Mouse (Mus musculus) midbrain, embryonic 16.5 days (tissue): ENCODE measurements around the gene Tmem237. TPM values are rescaled to one million over a fixed set of nuclear protein-coding genes. Genes with fewer than 3 reads are reported as not detected.

Source experiments
- ATAC-seq: fragments of 200-750 bp; cut with Nextera tagmentation; 2 replicates; pipeline ENCODE4 v1.8.0; 2017; ENCODE audit warnings: moderate TSS enrichment
- H3K27ac ChIP-seq: fragments of 300-500 bp; sonication (generic); 2 replicates; pipeline ENCODE4 v1.5.1; 2014; ENCODE audit warnings: mild to moderate bottlenecking, low read length, mixed read lengths
- H3K27me3 ChIP-seq: fragments of 300-500 bp; sonication (generic); 2 replicates; pipeline ENCODE4 v1.6.1; 2014; ENCODE audit warnings: low read depth, low read length, mixed read lengths; ENCODE audit not compliant: control insufficient read depth, insufficient read depth
- H3K36me3 ChIP-seq: fragments of 300-500 bp; sonication (generic); 2 replicates; pipeline ENCODE4 v1.6.1; 2014; ENCODE audit warnings: mild to moderate bottlenecking, low read length, moderate library complexity, mixed read lengths; ENCODE audit not compliant: control insufficient read depth, insufficient read depth
- H3K4me1 ChIP-seq: fragments of 300-500 bp; sonication (generic); 2 replicates; pipeline ENCODE4 v1.6.1; 2014; ENCODE audit warnings: mild to moderate bottlenecking, low read length, mixed read lengths; ENCODE audit not compliant: control insufficient read depth, insufficient read depth
- H3K4me2 ChIP-seq: fragments of 300-500 bp; sonication (generic); 2 replicates; pipeline ENCODE4 v1.6.1; 2014; ENCODE audit warnings: mild to moderate bottlenecking, low read length, mixed read lengths
- H3K4me3 ChIP-seq: fragments of 300-500 bp; sonication (generic); 2 replicates; pipeline ENCODE4 v1.5.1; 2014; ENCODE audit warnings: low read depth, mild to moderate bottlenecking, low read length, moderate library complexity, mixed read lengths
- H3K9ac ChIP-seq: fragments of 300-500 bp; sonication (generic); 2 replicates; pipeline ENCODE4 v1.6.1; 2014; ENCODE audit warnings: low read depth, low read length, mixed read lengths
- H3K9me3 ChIP-seq: fragments of 300-500 bp; sonication (generic); replicated peaks from 2 replicates; pipeline ENCODE4 v1.6.1; 2014; ENCODE audit warnings: mild to moderate bottlenecking, low read length, mixed read lengths; ENCODE audit not compliant: control insufficient read depth, poor library complexity, severe bottlenecking
- WGBS: fragments of 180-500 bp; shearing (Covaris S2); extraction: QIAGEN DNeasy Blood & Tissue Kit; methylation state at CpG from one replicate; pipeline ENCODE4 v1.1.7; 2014; 5-methylcytosine and 5-hydroxymethylcytosine counted together
- polyA plus RNA-seq: library from polyadenylated mRNA; unstranded; fragments of >200 nt; fragmentation: Nextera tagmentation; extraction: Ambion mirVana; gene quantifications from 2 replicates; pipeline ENCODE4 v1.2.1, GENCODE M21; 2015

The Tmem237 gene
- polyA plus RNA-seq, 1 experiment from 2014 or later, result 49.9 TPM

DNA sequence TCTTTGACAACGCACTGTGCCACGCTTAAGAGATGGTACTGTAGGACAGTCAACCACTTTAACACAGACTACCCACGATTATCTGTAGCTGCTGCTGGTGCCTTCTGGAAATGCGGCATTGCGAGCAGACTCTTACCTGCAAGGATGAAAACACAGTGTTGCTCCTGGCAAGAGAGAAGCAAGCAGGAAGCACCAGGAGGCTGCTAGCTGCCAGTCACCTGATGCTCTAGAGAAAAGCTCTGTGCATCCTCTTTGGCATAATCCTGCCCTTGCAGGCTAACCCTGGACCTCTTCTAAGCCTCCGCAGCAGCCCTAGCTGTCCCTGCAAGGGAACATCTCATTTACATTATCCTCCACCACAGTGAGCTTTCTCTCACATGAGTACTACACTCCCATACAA lies 41.2 kb upstream of the Tmem237 start:
- no peak overlapping the region for H3K4me2 ChIP-seq
- no peaks in the 10 kb centered on the region for H3K4me1 ChIP-seq
- 63% methylated on average over 6 of the region's 6 CpGs for WGBS
- no peak overlapping the region for H3K4me3 ChIP-seq
- no peak overlapping the region for H3K9ac ChIP-seq
- no peaks in the 10 kb centered on the region for H3K27me3 ChIP-seq
- no peak overlapping the region for H3K27ac ChIP-seq
- peaks cover 4% of the 10 kb centered on the region for H3K36me3 ChIP-seq
- H3K9me3 ChIP-seq, result no peaks in the 10 kb centered on the region
- ATAC-seq, result no peak

DNA sequence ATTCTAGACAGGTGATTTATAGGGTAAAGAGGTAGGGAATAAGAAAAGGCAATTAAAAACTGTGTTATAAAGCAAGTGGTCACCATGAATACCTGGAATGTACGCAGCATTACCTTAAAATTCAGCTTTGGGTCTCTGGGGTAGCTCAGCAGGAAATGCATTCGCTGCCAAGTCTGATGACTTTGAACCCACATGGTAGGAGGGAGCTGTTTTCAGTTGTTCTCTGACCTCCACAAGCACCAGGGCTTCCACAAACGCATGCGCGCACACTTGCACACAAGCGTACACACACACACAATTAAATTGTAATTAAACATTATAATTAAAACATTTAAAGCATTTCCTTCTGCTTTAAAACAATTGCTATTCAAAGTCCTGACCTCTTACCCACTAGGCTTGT lies 40.7 kb upstream of the Tmem237 start:
- H3K4me1 ChIP-seq, result no peaks in the 10 kb centered on the region
- no peak overlapping the region for H3K9ac ChIP-seq
- H3K4me3 ChIP-seq, result no peak overlapping the region

DNA sequence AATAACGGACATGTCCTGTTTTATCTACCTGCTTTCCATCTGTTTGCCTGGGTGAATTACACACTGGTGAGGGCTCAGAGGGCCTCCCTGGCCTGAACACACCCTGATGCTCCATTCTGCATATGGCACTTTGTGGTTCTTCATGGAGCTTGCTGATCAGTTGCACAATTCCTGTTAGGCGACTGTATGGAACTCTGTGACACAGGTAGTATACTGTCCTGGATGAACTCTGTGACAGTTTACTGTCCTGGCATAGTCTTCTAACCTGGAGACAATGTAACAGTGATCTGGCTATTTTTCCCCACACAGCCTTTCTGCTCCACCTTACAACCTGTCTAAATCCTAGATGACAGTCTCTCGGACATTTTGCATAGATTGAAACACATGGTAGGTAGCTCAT lies 38.9 kb upstream of the Tmem237 start:
- H3K9ac ChIP-seq, result no peak overlapping the region
- no peak for ATAC-seq
- WGBS, result 89% methylated on average over 3 of the region's 3 CpGs

More for the DNA sequence above, 40.7 kb upstream of the Tmem237 start:
- Histone ChIP-seq H3K4me2 (no peak overlapping the region), H3K27ac (no peak overlapping the region), H3K27me3 (no peaks in the 10 kb centered on the region), H3K36me3 (peaks cover 4% of the 10 kb centered on the region), H3K9me3 (no peaks in the 10 kb centered on the region)
- no peak for ATAC-seq
- WGBS, result 86% methylated on average over 6 of the region's 6 CpGs

DNA sequence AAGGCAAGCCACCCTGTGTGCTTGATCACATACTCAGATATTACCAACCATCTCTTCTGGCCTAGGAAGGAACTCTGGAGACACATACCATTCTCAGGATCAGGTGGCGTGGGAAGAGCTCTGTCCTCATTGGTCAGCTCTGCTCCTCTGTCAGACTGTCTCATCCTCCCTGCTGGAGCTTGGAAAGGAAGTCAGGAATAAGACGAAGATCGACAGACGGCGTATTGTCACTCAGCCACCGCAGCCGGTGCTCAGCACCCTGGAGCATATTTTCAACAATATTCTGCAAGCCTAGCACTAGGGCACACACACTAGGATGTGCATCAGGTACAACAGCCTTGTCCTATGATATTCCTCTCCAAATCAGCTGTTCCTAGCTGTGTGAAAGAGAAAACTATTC lies 38.3 kb upstream of the Tmem237 start:
- no peak overlapping the region for H3K27ac ChIP-seq
- no peak overlapping the region for H3K4me2 ChIP-seq
- no peak for ATAC-seq
- no peak overlapping the region for H3K4me3 ChIP-seq
- H3K9ac ChIP-seq, result no peak overlapping the region
- H3K4me1 ChIP-seq, result no peaks in the 10 kb centered on the region
- 85% methylated on average over 7 of the region's 7 CpGs for whole genome bisulfite sequencing
- no peaks in the 10 kb centered on the region for H3K27me3 ChIP-seq
- H3K9me3 ChIP-seq, result no peaks in the 10 kb centered on the region
- peaks cover 4% of the 10 kb centered on the region for H3K36me3 ChIP-seq

More for the DNA sequence above, 38.9 kb upstream of the Tmem237 start:
- Histone ChIP-seq H3K4me1 (no peaks in the 10 kb centered on the region), H3K4me3 (no peak overlapping the region), H3K27ac (no peak overlapping the region), H3K27me3 (no peaks in the 10 kb centered on the region), H3K36me3 (peaks cover 4% of the 10 kb centered on the region), H3K4me2 (no peak overlapping the region), H3K9me3 (no peaks in the 10 kb centered on the region)

DNA sequence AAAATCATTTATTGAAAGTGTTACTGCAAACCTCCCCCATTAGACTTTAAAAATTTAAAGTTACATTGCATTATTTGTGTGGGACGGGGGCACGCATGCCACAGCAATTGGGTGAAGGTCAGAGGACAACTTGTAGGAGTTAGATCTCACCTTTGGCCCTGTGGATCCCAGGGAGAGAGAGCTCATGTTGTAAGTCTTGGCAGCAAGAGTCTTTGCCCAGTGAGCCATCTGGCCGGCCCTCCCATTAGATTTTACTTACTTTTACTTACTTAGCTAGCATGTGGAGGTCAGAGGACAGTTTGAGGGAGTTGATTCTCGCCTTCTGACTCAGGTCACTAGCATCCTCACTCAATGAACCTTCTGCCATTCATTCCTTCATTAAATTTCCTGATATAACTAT lies 37.6 kb upstream of the Tmem237 start:
- H3K27ac ChIP-seq, result no peak overlapping the region
- H3K27me3 ChIP-seq, result no peaks in the 10 kb centered on the region
- 91% methylated on average over 4 of the region's 4 CpGs for WGBS
- H3K4me2 ChIP-seq, result no peak overlapping the region
- H3K9ac ChIP-seq, result no peak overlapping the region
- peaks cover under 1% of the 10 kb centered on the region; the same call in 1 of the 2 replicates for H3K36me3 ChIP-seq
- H3K4me1 ChIP-seq, result no peaks in the 10 kb centered on the region
- no peak for ATAC-seq
- H3K4me3 ChIP-seq, result no peak overlapping the region
- H3K9me3 ChIP-seq, result no peaks in the 10 kb centered on the region

DNA sequence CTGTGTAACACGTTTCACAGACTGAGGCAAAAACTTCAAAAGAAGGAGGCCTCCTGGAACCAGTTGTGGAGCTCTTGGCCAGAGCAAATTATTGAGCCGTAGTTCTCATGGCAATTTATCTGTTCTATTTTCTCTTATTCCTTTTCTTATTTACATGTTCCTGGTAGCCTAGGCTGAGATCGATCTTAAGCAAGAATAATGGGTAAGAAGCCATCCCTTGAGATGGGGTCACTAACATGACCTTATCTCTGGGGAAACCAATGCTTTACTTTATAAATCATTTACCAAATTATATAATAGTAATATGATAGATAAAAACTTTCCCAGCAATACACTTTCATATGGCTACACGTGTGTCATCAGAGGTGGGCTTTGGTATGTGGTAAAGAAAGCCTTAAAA lies 32.1 kb upstream of the Tmem237 start:
- no peak overlapping the region for H3K4me2 ChIP-seq
- no peak overlapping the region for H3K27ac ChIP-seq
- no peak overlapping the region for H3K4me3 ChIP-seq
- H3K4me1 ChIP-seq, result no peaks in the 10 kb centered on the region
- no peaks in the 10 kb centered on the region for H3K9me3 ChIP-seq
- no peak overlapping the region for H3K9ac ChIP-seq
- no peaks in the 10 kb centered on the region for H3K36me3 ChIP-seq
- ATAC-seq, result no peak
- H3K27me3 ChIP-seq, result no peaks in the 10 kb centered on the region
- WGBS, result 71% methylated on average over 4 of the region's 4 CpGs

DNA sequence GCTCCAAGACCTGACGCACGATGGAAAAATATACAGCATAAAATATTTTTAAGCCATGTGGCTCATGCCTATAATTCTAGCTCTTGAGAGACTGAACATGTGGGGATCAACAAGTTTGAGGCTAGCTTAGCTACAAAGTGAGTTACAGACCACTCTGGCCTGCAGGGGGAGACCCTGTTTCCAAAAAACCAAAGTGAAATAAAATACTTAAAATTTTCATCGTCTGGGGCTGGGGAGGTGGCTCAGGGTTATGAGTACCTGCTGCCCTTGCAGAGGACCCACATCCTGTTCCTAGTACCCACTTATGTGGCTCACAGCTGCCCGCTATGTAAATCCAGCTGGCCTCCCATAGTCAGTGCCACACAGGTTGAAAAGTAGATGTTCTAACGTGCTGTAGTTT lies 30.3 kb upstream of the Tmem237 start:
- Histone ChIP-seq H3K36me3 (no peaks in the 10 kb centered on the region), H3K27me3 (no peaks in the 10 kb centered on the region), H3K27ac (no peak overlapping the region), H3K9me3 (no peaks in the 10 kb centered on the region), H3K9ac (no peak overlapping the region), H3K4me3 (no peak overlapping the region), H3K4me1 (no peaks in the 10 kb centered on the region), H3K4me2 (no peak overlapping the region)
- no peak for ATAC-seq
- WGBS, result 77% methylated on average over 5 of the region's 5 CpGs

DNA sequence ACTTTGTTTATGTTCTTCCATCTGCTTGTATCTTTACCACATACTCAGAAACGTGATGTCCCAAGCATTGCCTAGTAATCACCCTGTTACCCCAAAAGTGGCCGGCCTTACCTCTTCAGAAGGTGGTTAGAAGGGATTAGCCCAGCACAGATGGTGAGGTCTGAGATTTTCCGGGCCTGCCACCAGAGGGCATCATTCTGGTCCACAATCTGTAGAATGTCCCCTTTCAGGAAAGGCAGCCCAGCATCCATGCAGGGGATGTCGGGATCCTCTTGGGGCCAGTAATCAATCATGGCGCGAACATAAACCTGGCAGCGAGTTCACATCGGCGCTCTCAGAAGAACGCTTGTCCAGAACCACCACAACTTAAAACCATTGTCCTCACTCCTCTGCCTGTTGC lies 24.3 kb upstream of the Tmem237 start:
- no peaks in the 10 kb centered on the region for H3K27me3 ChIP-seq
- no peak overlapping the region for H3K27ac ChIP-seq
- no peaks in the 10 kb centered on the region for H3K4me1 ChIP-seq
- no peak overlapping the region for H3K9ac ChIP-seq
- no peak overlapping the region for H3K4me2 ChIP-seq
- H3K4me3 ChIP-seq, result no peak overlapping the region
- H3K9me3 ChIP-seq, result no peaks in the 10 kb centered on the region
- no peak for ATAC-seq
- no peaks in the 10 kb centered on the region for H3K36me3 ChIP-seq
- WGBS, result 79% methylated on average over 10 of the region's 10 CpGs

DNA sequence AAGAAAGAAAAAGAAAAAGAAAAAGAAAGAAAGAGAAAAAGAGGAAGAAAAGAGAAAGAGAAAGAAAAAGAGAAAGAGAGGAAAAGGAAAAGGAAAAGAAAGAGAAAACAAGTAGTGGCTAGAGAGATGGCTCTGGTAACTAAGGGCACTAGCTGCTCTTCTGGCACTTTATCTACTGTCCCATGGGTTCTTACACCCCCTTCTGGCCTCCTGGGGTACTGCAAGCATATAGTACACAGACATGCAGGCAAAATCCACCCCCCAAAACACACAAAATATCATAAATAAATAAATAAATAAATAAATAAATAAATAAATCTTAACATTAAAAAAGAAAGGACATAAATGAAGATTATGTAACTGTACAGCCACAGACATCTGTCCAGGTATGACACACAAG lies 22.6 kb upstream of the Tmem237 start:
- ATAC-seq, result no peak
- Histone ChIP-seq H3K36me3 (no peaks in the 10 kb centered on the region), H3K27me3 (no peaks in the 10 kb centered on the region), H3K27ac (no peak overlapping the region), H3K9me3 (no peaks in the 10 kb centered on the region), H3K4me2 (no peak overlapping the region), H3K4me1 (no peaks in the 10 kb centered on the region), H3K4me3 (no peak overlapping the region), H3K9ac (no peak overlapping the region)

DNA sequence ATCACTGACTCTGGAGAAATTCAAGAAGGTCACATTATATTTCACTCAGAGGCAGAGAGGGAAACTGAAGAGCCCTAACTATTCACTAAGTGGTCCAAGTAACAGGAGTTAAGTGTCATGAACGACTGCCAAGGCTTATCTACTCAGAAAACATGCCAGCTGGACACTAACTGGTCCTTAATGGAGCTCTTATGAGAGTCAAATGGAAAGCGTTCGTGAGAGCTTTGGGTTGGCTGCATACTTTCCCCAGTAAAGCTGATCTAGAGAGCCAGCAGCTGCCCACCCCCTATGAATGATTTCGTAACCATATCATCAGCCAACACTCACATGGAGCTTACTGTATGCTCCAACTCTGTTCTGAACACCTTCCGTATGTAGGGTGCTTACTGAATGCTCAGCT lies 14.2 kb upstream of the Tmem237 start:
- 71% methylated on average over 5 of the region's 5 CpGs for WGBS
- no peak overlapping the region for H3K4me3 ChIP-seq
- H3K27me3 ChIP-seq, result no peaks in the 10 kb centered on the region
- no peaks in the 10 kb centered on the region for H3K4me1 ChIP-seq
- ATAC-seq, result no peak
- no peaks in the 10 kb centered on the region for H3K9me3 ChIP-seq
- no peak overlapping the region for H3K9ac ChIP-seq
- no peaks in the 10 kb centered on the region for H3K36me3 ChIP-seq
- no peak overlapping the region for H3K27ac ChIP-seq
- no peak overlapping the region for H3K4me2 ChIP-seq
